Mouse (Mus musculus) embryonic facial prominence, embryonic 10.5 days (tissue): ENCODE measurements around the gene Rnf225. TPM values are rescaled to one million over a fixed set of nuclear protein-coding genes. Genes with fewer than 3 reads are reported as not detected.
"Not testable (repeated sequence)": the region's sequence is repeated elsewhere in the genome, so short reads cannot be mapped to it uniquely, and the experiment has no call there.

Source experiments
- DNase-seq: peaks from one replicate; pipeline ENCODE4 v3.0.0-alpha.2; 2017; ENCODE audit warnings: low spot score
- H3K27ac ChIP-seq: fragments of 300-500 bp; sonication (generic); replicated peaks from 2 replicates; pipeline ENCODE4 v1.5.1; 2016; ENCODE audit warnings: mild to moderate bottlenecking
- H3K27me3 ChIP-seq: fragments of 300-500 bp; sonication (generic); replicated peaks from 2 replicates; pipeline ENCODE4 v1.6.1; 2016; ENCODE audit warnings: low read depth, mild to moderate bottlenecking; ENCODE audit not compliant: poor library complexity, severe bottlenecking
- H3K36me3 ChIP-seq: fragments of 300-500 bp; sonication (generic); replicated peaks from 2 replicates; pipeline ENCODE4 v1.6.1; 2016; ENCODE audit warnings: mild to moderate bottlenecking, moderate library complexity
- H3K4me1 ChIP-seq: fragments of 300-500 bp; sonication (generic); 2 replicates; pipeline ENCODE4 v1.6.1; 2016
- H3K4me3 ChIP-seq: fragments of 300-500 bp; sonication (generic); 2 replicates; pipeline ENCODE4 v1.5.1; 2016; ENCODE audit warnings: mild to moderate bottlenecking, moderate library complexity
- H3K9me3 ChIP-seq: fragments of 300-500 bp; sonication (generic); 2 replicates; pipeline ENCODE4 v1.6.1; 2016; ENCODE audit warnings: mild to moderate bottlenecking
- WGBS: fragments of 180-500 bp; shearing (Covaris S2); methylation state at CpG from one replicate; pipeline ENCODE4 v1.1.7; 2016; 5-methylcytosine and 5-hydroxymethylcytosine counted together
- polyA plus RNA-seq: library from polyadenylated mRNA; unstranded; fragments of >200 nt; fragmentation: Nextera tagmentation; extraction: Ambion mirVana; gene quantifications from 2 replicates; pipeline ENCODE4 v1.2.1, GENCODE M21; 2016

Rnf225 gene
- polyA plus RNA-seq = 0.67 and 1.0 TPM in 2 replicates

- peaks cover 48% of the 10 kb centered on the region for H3K4me1 ChIP-seq
- peaks cover 40% of the 10 kb centered on the region for H3K27me3 ChIP-seq
- H3K4me3 ChIP-seq = peak within 1 kb of the TSS; percentile 47
- peak within 1 kb of the TSS; percentile 41 for H3K27ac ChIP-seq
- no peaks in the 10 kb centered on the region for H3K9me3 ChIP-seq
- 19% methylated on average over 8 of the region's 8 CpGs for WGBS
- peak; percentile 76 for DNase-seq
- peaks cover 63% of the 10 kb centered on the region for H3K36me3 ChIP-seq
These were observed at the start of gene Rnf225 for GRCm38 (mm10) chr7:12927191-12927680. Rnf225 (plus strand) TSS chr7:12927416.

- Histone ChIP-seq H3K9me3 (no peaks in the 10 kb centered on the region), H3K27ac (no peak overlapping the region), H3K36me3 (peaks cover 18% of the 10 kb centered on the region), H3K27me3 (no peaks in the 10 kb centered on the region), H3K4me1 (peaks cover 8% of the 10 kb centered on the region), H3K4me3 (no peak overlapping the region)
- no peak for DNase-seq
These were observed 47.2 kb upstream of the Rnf225 start for GRCm38 (mm10) chr7:12880036-12880435.

- not testable (repeated sequence) for DNase-seq, H3K9me3 ChIP-seq, H3K27me3 ChIP-seq, H3K4me1 ChIP-seq
- 47% methylated on average over 8 of the region's 8 CpGs for WGBS
- Histone ChIP-seq H3K27ac (peak overlapping the region; percentile 88), H3K4me3 (peak overlapping the region; percentile 68), H3K36me3 (peaks cover 23% of the 10 kb centered on the region)
These were observed 46.7 kb upstream of the Rnf225 start for GRCm38 (mm10) chr7:12880497-12880896.

- Histone ChIP-seq H3K27ac (peak within 1 kb of the TSS; percentile 88), H3K36me3 (peaks cover 29% of the 10 kb centered on the region), H3K4me3 (peak within 1 kb of the TSS; percentile 68), H3K4me1 (peaks cover 8% of the 10 kb centered on the region), H3K9me3 (no peaks in the 10 kb centered on the region), H3K27me3 (no peaks in the 10 kb centered on the region)
- peak; percentile 96 for DNase-seq
- 3% methylated on average over 35 of the region's 35 CpGs for WGBS
These were observed 46.1 kb upstream of the Rnf225 start, which contains the start of gene Zfp128 for GRCm38 (mm10) chr7:12880911-12881660. Zfp128 (plus strand) TSS chr7:12881177.

- DNase-seq = no peak
- Histone ChIP-seq H3K27ac (no peak overlapping the region), H3K9me3 (no peaks in the 10 kb centered on the region), H3K4me1 (peaks cover 4% of the 10 kb centered on the region), H3K27me3 (no peaks in the 10 kb centered on the region), H3K4me3 (no peak overlapping the region), H3K36me3 (peaks cover 84% of the 10 kb centered on the region)
- WGBS = 92% methylated on average over 12 of the region's 12 CpGs
These were observed 40.5 kb upstream of the Rnf225 start for GRCm38 (mm10) chr7:12886563-12887266.

GRCm38 (mm10) chr7:12887585-12887984, 39.6 kb upstream of the Rnf225 start:
- Histone ChIP-seq H3K36me3 (peaks cover 92% of the 10 kb centered on the region), H3K4me1 (no peaks in the 10 kb centered on the region), H3K27me3 (no peaks in the 10 kb centered on the region), H3K9me3 (no peaks in the 10 kb centered on the region), H3K4me3 (no peak overlapping the region), H3K27ac (no peak overlapping the region)
- WGBS = 95% methylated on average over 5 of the region's 5 CpGs
- DNase-seq = no peak

GRCm38 (mm10) chr7:12890928-12891327, 36.3 kb upstream of the Rnf225 start:
- Histone ChIP-seq H3K27me3 (no peaks in the 10 kb centered on the region), H3K4me1 (no peaks in the 10 kb centered on the region), H3K4me3 (no peak overlapping the region), H3K9me3 (no peaks in the 10 kb centered on the region), H3K27ac (no peak overlapping the region), H3K36me3 (peaks cover 65% of the 10 kb centered on the region)
- WGBS = 91% methylated on average over 14 of the region's 14 CpGs
- no peak for DNase-seq

- peaks cover 61% of the 10 kb centered on the region for H3K36me3 ChIP-seq
- no peaks in the 10 kb centered on the region for H3K27me3 ChIP-seq
- no peak overlapping the region for H3K27ac ChIP-seq
- no peak for DNase-seq
- H3K4me3 ChIP-seq = no peak overlapping the region
- WGBS = 75% methylated on average over 1 of the region's 1 CpGs
- H3K4me1 ChIP-seq = no peaks in the 10 kb centered on the region
- H3K9me3 ChIP-seq = no peaks in the 10 kb centered on the region
These were observed 35.9 kb upstream of the Rnf225 start for GRCm38 (mm10) chr7:12891334-12891733.

GRCm38 (mm10) chr7:12897655-12898410, 29.4 kb upstream of the Rnf225 start, which contains the start of gene Zscan22:
Zscan22 (plus strand) TSS chr7:12897815.
- peak; percentile 92 for DNase-seq
- Histone ChIP-seq H3K9me3 (no peaks in the 10 kb centered on the region), H3K27me3 (no peaks in the 10 kb centered on the region), H3K4me3 (peak within 1 kb of the TSS; percentile 64), H3K36me3 (peaks cover 21% of the 10 kb centered on the region), H3K27ac (peak within 1 kb of the TSS; percentile 78), H3K4me1 (peaks cover 6% of the 10 kb centered on the region; the same call in 1 of the 2 replicates)
- 8% methylated on average over 36 of the region's 36 CpGs for WGBS

- Histone ChIP-seq H3K27ac (no peak overlapping the region), H3K36me3 (peaks cover 57% of the 10 kb centered on the region), H3K9me3 (no peaks in the 10 kb centered on the region), H3K27me3 (no peaks in the 10 kb centered on the region), H3K4me3 (no peak overlapping the region), H3K4me1 (peaks cover 6% of the 10 kb centered on the region; the same call in 1 of the 2 replicates)
- WGBS = 89% methylated on average over 5 of the region's 5 CpGs
- no peak for DNase-seq
These were observed 25.7 kb upstream of the Rnf225 start for GRCm38 (mm10) chr7:12901517-12901916.

GRCm38 (mm10) chr7:12903623-12904022, 23.6 kb upstream of the Rnf225 start:
- H3K4me3 ChIP-seq = peak overlapping the region; percentile 28
- no peak for DNase-seq
- H3K27me3 ChIP-seq = no peaks in the 10 kb centered on the region
- 0 out of 2 replicates have a peak, but pooled peaks cover 2% of the 10 kb centered on the region for H3K4me1 ChIP-seq
- H3K27ac ChIP-seq = no peak overlapping the region
- H3K9me3 ChIP-seq = no peaks in the 10 kb centered on the region
- WGBS = 63% methylated on average over 10 of the region's 10 CpGs
- H3K36me3 ChIP-seq = peaks cover 78% of the 10 kb centered on the region

GRCm38 (mm10) chr7:12905146-12905545, 22.1 kb upstream of the Rnf225 start:
- WGBS = 85% methylated on average over 1 of the region's 1 CpGs
- Histone ChIP-seq H3K4me3 (no peak overlapping the region), H3K36me3 (peaks cover 81% of the 10 kb centered on the region), H3K27me3 (no peaks in the 10 kb centered on the region), H3K27ac (no peak overlapping the region), H3K9me3 (0 out of 2 replicates have a peak, but pooled peaks cover 4% of the 10 kb centered on the region), H3K4me1 (peaks cover 7% of the 10 kb centered on the region)
- DNase-seq = no peak
